Mouse (Mus musculus) myocyte (in vitro differentiated cells): ENCODE measurements around the gene Pfn3. TPM values are rescaled to one million over a fixed set of nuclear protein-coding genes. Genes with fewer than 3 reads are reported as not detected.

Source experiments
- H3K27me3 ChIP-seq: one replicate; pipeline ENCODE4 v1.6.1; 2011; ENCODE audit not compliant: control insufficient read depth, insufficient read depth, insufficient read length
- H3K36me3 ChIP-seq: one replicate; pipeline ENCODE4 v1.6.1; 2011; ENCODE audit not compliant: control insufficient read depth, insufficient read depth
- H3K4me2 ChIP-seq: one replicate; pipeline ENCODE4 v1.6.1; 2011; ENCODE audit warnings: low read depth, control low read depth
- H3K4me3 ChIP-seq: one replicate; pipeline ENCODE4 v1.5.1; 2011; ENCODE audit warnings: mild to moderate bottlenecking, control low read depth, moderate library complexity
- H3K79me2 ChIP-seq: one replicate; pipeline ENCODE4 v1.6.1; 2011; ENCODE audit not compliant: control insufficient read depth, insufficient read depth
- H3ac ChIP-seq: one replicate; pipeline ENCODE4 v1.6.1; 2011; ENCODE audit not compliant: control insufficient read depth, insufficient read length
- CEBPB ChIP-seq: IDR thresholded peaks from 2 replicates; pipeline ENCODE4 v1.6.1; 2011; ENCODE audit warnings: mild to moderate bottlenecking, moderate library complexity; ENCODE audit not compliant: poor library complexity, insufficient read depth, severe bottlenecking
- E2F4 ChIP-seq: IDR thresholded peaks from one replicate; pipeline ENCODE4 v1.6.1; 2011; ENCODE audit warnings: mild to moderate bottlenecking, control low read depth, moderate library complexity; ENCODE audit not compliant: insufficient read depth
- MAX ChIP-seq: IDR thresholded peaks from one replicate; pipeline ENCODE4 v1.6.1; 2011; ENCODE audit warnings: low read depth, mild to moderate bottlenecking, control low read depth
- MYOD1 ChIP-seq, 3 experiments: IDR thresholded peaks; one replicate each; pipeline ENCODE4 v1.6.1; 2011; ENCODE audit warnings: control low read depth in 2 of 3, low read depth in 2 of 3, mild to moderate bottlenecking in 2 of 3, moderate library complexity in 1 of 3; ENCODE audit not compliant: insufficient read length in 2 of 3, control insufficient read depth in 1 of 3
- MYOG ChIP-seq, 3 experiments: IDR thresholded peaks; one replicate each; pipeline ENCODE4 v1.6.1; 2011; ENCODE audit warnings: control low read depth in 2 of 3, low read depth in 2 of 3, mild to moderate bottlenecking in 2 of 3; ENCODE audit not compliant: insufficient read length in 2 of 3, control insufficient read depth in 1 of 3, insufficient read depth in 1 of 3
- POLR2A ChIP-seq: IDR thresholded peaks from one replicate; pipeline ENCODE4 v1.6.1; 2011; ENCODE audit warnings: low read depth, mild to moderate bottlenecking, control low read depth, moderate library complexity; ENCODE audit not compliant: insufficient read length
- POLR2AphosphoS2 ChIP-seq: IDR thresholded peaks from one replicate; pipeline ENCODE4 v1.6.1; 2011; ENCODE audit warnings: low read depth, control low read depth; ENCODE audit not compliant: insufficient read length
- REST ChIP-seq: IDR thresholded peaks from one replicate; pipeline ENCODE4 v1.6.1; 2011; ENCODE audit warnings: mild to moderate bottlenecking, control low read depth, moderate library complexity; ENCODE audit not compliant: insufficient read depth, insufficient read length
- SRF ChIP-seq: IDR thresholded peaks from one replicate; pipeline ENCODE4 v1.6.1; 2011; ENCODE audit warnings: low read depth; ENCODE audit not compliant: control insufficient read depth, insufficient read length
- TCF12 ChIP-seq: IDR thresholded peaks from one replicate; pipeline ENCODE4 v1.6.1; 2011; ENCODE audit warnings: mild to moderate bottlenecking, control low read depth; ENCODE audit not compliant: poor library complexity, insufficient read depth, severe bottlenecking
- TCF3 ChIP-seq: IDR thresholded peaks from one replicate; pipeline ENCODE4 v1.6.1; 2011; ENCODE audit warnings: low read depth, control low read depth; ENCODE audit not compliant: insufficient read length
- USF1 ChIP-seq: IDR thresholded peaks from one replicate; pipeline ENCODE4 v1.6.1; 2011; ENCODE audit warnings: low read depth, mild to moderate bottlenecking, control low read depth, moderate library complexity
- polyA plus RNA-seq: library from polyadenylated mRNA; unstranded; fragments of >200 nt; fragmentation: generic; extraction: Trizol; gene quantifications from one replicate; pipeline ENCODE4 v1.2.1, GENCODE M21; 2012; ENCODE audit warnings: missing spikeins

Pfn3 gene
- polyA plus RNA-seq, 1 experiment: not detected

GRCm38 (mm10) chr13:55451785-55452549 is 36.9 kb upstream of the Pfn3 start:
- TF ChIP-seq MYOD1 (IDR thresholded peaks at IDR 0.05; ENCODE audit: control insufficient read depth in 1 of 3, insufficient read length in 2 of 3, low read depth in 2 of 3): peak in 1 of 3 experiments; percentile 85
- peak; percentile 11 for TF ChIP-seq POLR2AphosphoS2
- TF ChIP-seq E2F4: no peak
- no peak for TF ChIP-seq REST
- TF ChIP-seq MAX: no peak
- TF ChIP-seq CEBPB: no peak
- peak in 2 of 3 experiments; percentile 28 to 78 for TF ChIP-seq MYOG (IDR thresholded peaks at IDR 0.05; ENCODE audit: control insufficient read depth in 1 of 3, insufficient read depth in 1 of 3, insufficient read length in 2 of 3, low read depth in 2 of 3)
- peak; percentile 35 for TF ChIP-seq TCF12
- no peaks in the 10 kb centered on the region for H3K27me3 ChIP-seq
- H3K79me2 ChIP-seq: peaks cover 20% of the 10 kb centered on the region
- H3K36me3 ChIP-seq: peaks cover 5% of the 10 kb centered on the region
- no peak overlapping the region for H3ac ChIP-seq
- peak overlapping the region; percentile 56 for H3K4me2 ChIP-seq
- H3K4me3 ChIP-seq: peak overlapping the region; percentile 12

GRCm38 (mm10) chr13:55451296-55451695 is 36.3 kb upstream of the Pfn3 start:
- H3K36me3 ChIP-seq: peaks cover 5% of the 10 kb centered on the region
- H3K4me3 ChIP-seq: no peak overlapping the region
- H3K79me2 ChIP-seq: peaks cover 27% of the 10 kb centered on the region
- no peaks in the 10 kb centered on the region for H3K27me3 ChIP-seq
- no peak overlapping the region for H3ac ChIP-seq
- peak overlapping the region; percentile 56 for H3K4me2 ChIP-seq
- TF ChIP-seq TCF12 (no peak), POLR2AphosphoS2 (no peak), MYOD1 (IDR thresholded peaks at IDR 0.05; ENCODE audit: control insufficient read depth in 1 of 3, insufficient read length in 2 of 3, low read depth in 2 of 3) (no peak), E2F4 (no peak), POLR2A (no peak), MYOG (IDR thresholded peaks at IDR 0.05; ENCODE audit: control insufficient read depth in 1 of 3, insufficient read depth in 1 of 3, insufficient read length in 2 of 3, low read depth in 2 of 3) (no peak), REST (no peak), SRF (no peak), USF1 (no peak), TCF3 (no peak), CEBPB (no peak), MAX (no peak)

GRCm38 (mm10) chr13:55450511-55450980 is 35.5 kb upstream of the Pfn3 start:
- H3K4me2 ChIP-seq: peak overlapping the region; percentile 56

GRCm38 (mm10) chr13:55449679-55450441 is 34.8 kb upstream of the Pfn3 start:
- Histone ChIP-seq H3K4me2 (peak overlapping the region; percentile 37), H3ac (no peak overlapping the region), H3K4me3 (no peak overlapping the region), H3K36me3 (no peaks in the 10 kb centered on the region), H3K27me3 (no peaks in the 10 kb centered on the region), H3K79me2 (peaks cover 35% of the 10 kb centered on the region)
- no peak for TF ChIP-seq POLR2A
- peak; percentile 37 for TF ChIP-seq TCF3
- TF ChIP-seq USF1: no peak
- no peak for TF ChIP-seq CEBPB
- no peak for TF ChIP-seq POLR2AphosphoS2
- TF ChIP-seq MYOG (IDR thresholded peaks at IDR 0.05; ENCODE audit: control insufficient read depth in 1 of 3, insufficient read depth in 1 of 3, insufficient read length in 2 of 3, low read depth in 2 of 3): peak in 2 of 3 experiments; percentile 88 to 98
- TF ChIP-seq SRF: no peak
- TF ChIP-seq E2F4: no peak
- TF ChIP-seq TCF12: peak; percentile 38
- TF ChIP-seq MYOD1 (IDR thresholded peaks at IDR 0.05; ENCODE audit: control insufficient read depth in 1 of 3, insufficient read length in 2 of 3, low read depth in 2 of 3): peak in 2 of 3 experiments; percentile 77 to 97
- no peak for TF ChIP-seq REST
- no peak for TF ChIP-seq MAX

More at GRCm38 (mm10) chr13:55450511-55450980, 35.5 kb upstream of the Pfn3 start:
- TF ChIP-seq POLR2A (no peak), MYOD1 (IDR thresholded peaks at IDR 0.05; ENCODE audit: control insufficient read depth in 1 of 3, insufficient read length in 2 of 3, low read depth in 2 of 3) (peak in 2 of 3 experiments; percentile 64 to 83), REST (no peak), USF1 (no peak), MYOG (IDR thresholded peaks at IDR 0.05; ENCODE audit: control insufficient read depth in 1 of 3, insufficient read depth in 1 of 3, insufficient read length in 2 of 3, low read depth in 2 of 3) (peak; percentile 51 to 87 (median 68)), SRF (peak; percentile 37), CEBPB (no peak), POLR2AphosphoS2 (no peak), MAX (no peak), TCF3 (peak; percentile 74)
- H3K36me3 ChIP-seq: peaks cover 4% of the 10 kb centered on the region
- no peaks in the 10 kb centered on the region for H3K27me3 ChIP-seq
- no peak overlapping the region for H3ac ChIP-seq
- no peak overlapping the region for H3K4me3 ChIP-seq
- peaks cover 35% of the 10 kb centered on the region for H3K79me2 ChIP-seq
